Mouse (Mus musculus) stomach, postnatal 0 days (tissue): ENCODE data around the gene Iffo2. TPM values are rescaled to one million over a fixed set of nuclear protein-coding genes. Genes with fewer than 3 reads are reported as not detected.
A peak's percentile ranks its signal among the peaks of the same experiment; 100 is the strongest.

Experiments
- ATAC-seq: fragments of 200-750 bp; cut with Nextera tagmentation; 2 replicates; pipeline ENCODE4 v1.8.0; 2017; ENCODE audit not compliant: low FRiP score, low TSS enrichment
- DNase-seq: peaks from one replicate; pipeline ENCODE4 v3.0.0-alpha.2; 2016; ENCODE audit warnings: low spot score
- H3K27ac ChIP-seq: fragments of 300-500 bp; sonication (generic); replicated peaks from 2 replicates; pipeline ENCODE4 v1.5.1; 2014; ENCODE audit warnings: mild to moderate bottlenecking, control low read depth
- H3K27me3 ChIP-seq: fragments of 300-500 bp; sonication (generic); 2 replicates; pipeline ENCODE4 v1.6.1; 2014; ENCODE audit warnings: low read length; ENCODE audit not compliant: control insufficient read depth, insufficient read depth
- H3K36me3 ChIP-seq: fragments of 300-500 bp; sonication (generic); 2 replicates; pipeline ENCODE4 v1.6.1; 2014; ENCODE audit warnings: low read length, mixed read lengths; ENCODE audit not compliant: control insufficient read depth, insufficient read depth
- H3K4me1 ChIP-seq: fragments of 300-500 bp; sonication (generic); replicated peaks from 2 replicates; pipeline ENCODE4 v1.6.1; 2014; ENCODE audit warnings: antibody characterized with exemption; ENCODE audit not compliant: control insufficient read depth, insufficient read depth
- H3K4me2 ChIP-seq: fragments of 300-500 bp; sonication (generic); replicated peaks from 2 replicates; pipeline ENCODE4 v1.6.1; 2014; ENCODE audit warnings: low read depth, mild to moderate bottlenecking, control low read depth, moderate library complexity
- H3K4me3 ChIP-seq: fragments of 300-500 bp; sonication (generic); 2 replicates; pipeline ENCODE4 v1.5.1; 2014; ENCODE audit warnings: low read depth, low read length, control low read depth
- H3K9ac ChIP-seq: fragments of 300-500 bp; sonication (generic); 2 replicates; pipeline ENCODE4 v1.6.1; 2014; ENCODE audit warnings: mild to moderate bottlenecking, low read length, control low read depth, mixed read lengths
- H3K9me3 ChIP-seq: fragments of 300-500 bp; sonication (generic); 2 replicates; pipeline ENCODE4 v1.6.1; 2016; ENCODE audit warnings: low read length; ENCODE audit not compliant: control insufficient read depth
- CTCF ChIP-seq: IDR thresholded peaks from 2 replicates; pipeline ENCODE4 v1.5.1; 2016; ENCODE audit warnings: antibody characterized with exemption, low read depth, mild to moderate bottlenecking, moderate library complexity
- EP300 ChIP-seq: optimal IDR thresholded peaks from 2 replicates; pipeline ENCODE3; 2016; ENCODE audit warnings: antibody characterized with exemption
- WGBS: fragments of 180-500 bp; shearing (Covaris S2); extraction: QIAGEN DNeasy Blood & Tissue Kit; methylation state at CpG from one replicate; pipeline ENCODE4 v1.1.7; 2014; 5-methylcytosine and 5-hydroxymethylcytosine counted together
- polyA plus RNA-seq: library from polyadenylated mRNA; unstranded; fragments of >200 nt; fragmentation: Nextera tagmentation; extraction: Ambion mirVana; gene quantifications from 2 replicates; pipeline ENCODE4 v1.2.1, GENCODE M21; 2015

Iffo2 gene
- polyA plus RNA-seq, 1 experiment from 2014 or later: 4.0 TPM

DNA sequence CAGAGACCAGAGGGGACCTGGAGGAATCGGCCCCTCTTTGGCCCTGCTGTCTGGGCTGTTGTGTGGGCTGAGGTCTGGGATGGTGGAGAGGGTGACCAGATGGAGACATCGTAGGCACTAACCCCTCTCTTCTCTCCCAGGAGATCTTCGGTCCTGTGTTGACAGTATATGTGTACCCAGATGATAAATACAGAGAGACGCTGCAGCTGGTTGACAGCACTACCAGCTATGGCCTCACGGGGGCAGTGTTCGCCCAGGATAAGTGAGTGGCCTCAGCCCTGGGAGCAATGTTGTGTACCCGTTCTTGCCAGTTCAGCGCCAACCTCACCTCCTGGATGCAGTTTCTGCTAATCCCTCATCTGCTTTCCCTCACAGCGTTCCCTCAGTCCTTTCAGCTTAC is 113.6 kb downstream of the Iffo2 start:
- Histone ChIP-seq H3K27ac (no peak overlapping the region), H3K9me3 (no peaks in the 10 kb centered on the region), H3K4me3 (no peak overlapping the region), H3K4me1 (0 out of 2 replicates have a peak, but pooled peaks cover 4% of the 10 kb centered on the region), H3K36me3 (peaks cover 6% of the 10 kb centered on the region; the same call in 1 of the 2 replicates), H3K4me2 (no peak overlapping the region), H3K9ac (no peak overlapping the region), H3K27me3 (no peaks in the 10 kb centered on the region)
- TF ChIP-seq CTCF: peak; percentile 96
- TF ChIP-seq EP300: no peak
- DNase-seq (peak; percentile 82), ATAC-seq (peak; percentile 22; the same call in 1 of the 2 replicates)
- WGBS: 15% methylated on average over 9 of the region's 9 CpGs

DNA sequence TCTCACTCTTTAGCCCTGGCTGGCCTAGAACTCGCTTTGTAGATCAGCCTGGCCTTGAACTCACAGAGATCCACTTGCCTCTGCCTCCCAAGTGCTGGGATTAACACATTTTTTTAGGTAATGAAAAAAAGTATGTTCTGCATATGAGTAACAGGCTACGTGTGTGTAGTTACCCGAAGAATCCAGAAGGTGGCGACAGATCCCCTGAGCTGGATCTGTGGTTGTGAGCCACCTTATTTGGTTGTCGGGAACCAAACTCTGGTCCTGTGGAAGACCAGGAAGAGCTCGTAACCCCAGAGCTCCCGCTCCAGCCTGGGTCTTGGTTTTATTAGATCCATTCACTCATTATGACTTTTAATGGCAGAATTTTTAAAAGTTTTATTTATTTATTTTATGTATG is 116.6 kb downstream of the Iffo2 start:
- H3K27ac ChIP-seq: no peak overlapping the region
- ATAC-seq (no peak), DNase-seq (no peak)
- H3K4me1 ChIP-seq: 0 out of 2 replicates have a peak, but pooled peaks cover 1% of the 10 kb centered on the region
- no peaks in the 10 kb centered on the region for H3K27me3 ChIP-seq
- H3K9ac ChIP-seq: no peak overlapping the region
- TF ChIP-seq EP300: no peak
- peak; percentile 60 for TF ChIP-seq CTCF
- WGBS: 91% methylated on average over 7 of the region's 7 CpGs
- no peak overlapping the region for H3K4me3 ChIP-seq
- no peaks in the 10 kb centered on the region for H3K9me3 ChIP-seq
- peaks cover 6% of the 10 kb centered on the region; the same call in 1 of the 2 replicates for H3K36me3 ChIP-seq
- no peak overlapping the region for H3K4me2 ChIP-seq

DNA sequence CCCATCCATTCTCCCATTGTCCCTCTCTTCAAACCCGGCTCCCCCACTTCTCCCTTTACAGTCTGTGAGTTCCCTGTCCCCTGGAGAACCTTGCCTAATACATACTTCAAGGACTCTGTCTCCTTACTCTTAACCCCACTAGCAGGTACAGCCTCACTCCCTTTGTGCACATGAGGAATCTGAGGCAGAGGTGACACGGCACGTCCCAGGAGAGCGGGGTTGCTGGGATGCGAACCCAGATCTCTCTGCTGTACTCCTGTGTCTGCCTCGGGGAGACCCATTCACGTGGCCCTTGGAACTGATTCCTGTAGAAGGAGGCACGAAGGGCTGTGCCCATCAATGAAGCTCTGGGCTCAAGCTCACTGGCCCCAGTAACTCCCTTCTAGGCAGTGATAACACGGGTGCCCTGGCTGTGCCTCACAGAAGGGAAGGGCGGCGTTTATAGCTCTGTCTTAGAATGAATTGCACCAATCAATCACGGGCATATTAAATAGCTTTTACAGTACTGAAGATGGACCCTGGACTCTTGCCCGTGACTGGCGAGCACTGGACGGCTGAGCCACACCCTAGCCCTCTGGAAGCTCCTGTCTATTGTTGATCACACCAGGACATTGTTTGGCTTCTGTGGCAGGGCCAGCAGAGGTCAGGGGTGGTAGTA is 119.9 kb downstream of the Iffo2 start:
- ATAC-seq: no peak
- Histone ChIP-seq H3K4me1 (no peaks in the 10 kb centered on the region), H3K9ac (no peak overlapping the region), H3K4me3 (no peak overlapping the region), H3K9me3 (no peaks in the 10 kb centered on the region), H3K4me2 (no peak overlapping the region), H3K27ac (no peak overlapping the region), H3K36me3 (peaks cover 3% of the 10 kb centered on the region; the same call in 1 of the 2 replicates), H3K27me3 (no peaks in the 10 kb centered on the region)
- TF ChIP-seq CTCF (no peak), EP300 (no peak)
- no peak for DNase-seq
- WGBS: 73% methylated on average over 15 of the region's 15 CpGs

DNA sequence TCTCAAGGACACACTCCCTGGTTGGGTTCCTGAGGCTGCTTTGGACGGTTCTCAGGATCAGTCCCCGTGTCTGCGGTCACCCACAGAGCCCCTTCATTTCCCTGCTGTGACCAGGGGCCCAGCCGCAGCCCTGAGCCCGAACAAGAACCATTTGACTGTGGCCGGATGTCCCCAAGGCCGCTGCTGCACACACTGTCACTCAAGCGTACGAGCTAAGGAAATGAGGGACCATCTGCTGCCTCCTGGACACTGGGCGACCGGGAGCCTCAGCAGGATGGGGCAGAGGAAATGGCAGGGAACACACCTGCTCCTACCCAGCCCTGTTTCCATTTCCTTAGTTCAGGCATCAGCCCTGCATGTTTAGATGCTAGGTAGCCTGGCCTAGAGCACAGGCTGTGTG is 120.6 kb downstream of the Iffo2 start:
- 79% methylated on average over 11 of the region's 11 CpGs for WGBS
- H3K27ac ChIP-seq: no peak overlapping the region
- no peak overlapping the region for H3K9ac ChIP-seq
- TF ChIP-seq CTCF: no peak
- no peak for TF ChIP-seq EP300
- peaks cover 3% of the 10 kb centered on the region; the same call in 1 of the 2 replicates for H3K36me3 ChIP-seq
- no peak overlapping the region for H3K4me2 ChIP-seq
- DNase-seq (no peak), ATAC-seq (no peak)
- no peak overlapping the region for H3K4me3 ChIP-seq
- H3K4me1 ChIP-seq: no peaks in the 10 kb centered on the region
- no peaks in the 10 kb centered on the region for H3K9me3 ChIP-seq
- H3K27me3 ChIP-seq: no peaks in the 10 kb centered on the region

DNA sequence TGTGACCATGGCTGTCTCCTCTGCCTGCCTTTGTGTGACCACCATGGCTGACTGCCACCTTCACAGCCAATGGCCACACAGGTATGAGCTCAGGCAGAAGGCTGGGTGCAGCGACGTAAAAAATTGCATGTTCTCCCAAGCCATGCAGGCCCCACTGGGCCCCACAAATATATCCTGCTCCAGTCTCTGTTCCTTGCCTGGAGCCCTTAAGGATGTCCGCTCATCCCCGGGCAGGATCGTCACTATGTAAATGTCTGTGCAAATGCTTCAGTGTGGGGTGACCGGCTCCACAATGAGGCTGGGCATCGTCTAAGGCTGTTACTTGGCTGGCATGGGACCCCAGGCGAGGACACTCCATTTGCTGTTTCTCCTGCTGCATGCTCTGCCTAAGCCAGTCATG is 122.9 kb downstream of the Iffo2 start, which contains the start of gene Tas1r2:
Tas1r2 (plus strand) TSS at position 301 of the 400 bp plus-strand sequence.
- TF ChIP-seq EP300 (no peak), CTCF (no peak)
- H3K4me2 ChIP-seq: no peak within 1 kb of the TSS
- WGBS: 81% methylated on average over 8 of the region's 8 CpGs

DNA sequence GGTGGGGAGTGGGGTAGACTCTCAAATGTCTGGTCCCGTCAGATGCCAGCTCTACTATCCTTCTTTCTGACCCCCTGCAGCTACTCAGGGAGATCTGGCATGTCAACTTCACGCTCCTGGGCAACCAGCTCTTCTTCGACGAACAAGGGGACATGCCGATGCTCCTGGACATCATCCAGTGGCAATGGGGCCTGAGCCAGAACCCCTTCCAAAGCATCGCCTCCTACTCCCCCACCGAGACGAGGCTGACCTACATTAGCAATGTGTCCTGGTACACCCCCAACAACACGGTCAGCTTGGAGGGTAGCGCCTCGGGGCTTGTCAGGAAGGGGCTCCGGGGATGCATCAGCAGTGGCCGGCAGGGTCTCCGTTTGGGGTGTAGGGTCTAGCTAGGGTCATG is 131.5 kb downstream of the Iffo2 start:
- H3K4me2 ChIP-seq: no peak overlapping the region
- 88% methylated on average over 14 of the region's 14 CpGs for WGBS
- H3K27ac ChIP-seq: no peak overlapping the region
- no peak for DNase-seq
- no peak overlapping the region for H3K4me3 ChIP-seq
- H3K4me1 ChIP-seq: no peaks in the 10 kb centered on the region
- ATAC-seq: no peak
- no peak for TF ChIP-seq EP300
- H3K36me3 ChIP-seq: no peaks in the 10 kb centered on the region
- H3K27me3 ChIP-seq: no peaks in the 10 kb centered on the region
- H3K9me3 ChIP-seq: no peaks in the 10 kb centered on the region
- H3K9ac ChIP-seq: no peak overlapping the region

More for the DNA sequence above, 122.9 kb downstream of the Iffo2 start, which contains the start of gene Tas1r2:
- DNase-seq (no peak), ATAC-seq (no peak)
- Histone ChIP-seq H3K27me3 (no peaks in the 10 kb centered on the region), H3K27ac (no peak within 1 kb of the TSS), H3K9me3 (no peaks in the 10 kb centered on the region), H3K36me3 (peaks cover under 1% of the 10 kb centered on the region; the same call in 1 of the 2 replicates), H3K4me3 (no peak within 1 kb of the TSS), H3K4me1 (no peaks in the 10 kb centered on the region), H3K9ac (no peak within 1 kb of the TSS)
